Mouse (Mus musculus): ENCODE measurements around the gene Prc1.

GRCm38 (mm10) chr7:80252437-80252836 is 41.8 kb upstream of the Prc1 start:
- TF ChIP-seq CTCF (IDR thresholded peaks at IDR 0.05; ENCODE audit: extremely low read depth, insufficient read depth, low read length) = no peak
- no peak for TF ChIP-seq POLR2A (IDR thresholded peaks at IDR 0.05; ENCODE audit: extremely low read depth, insufficient read depth, low read length)
